Mouse (Mus musculus) macrophage (primary cell): ENCODE data around the gene Tspan31. TPM values are rescaled to one million over a fixed set of nuclear protein-coding genes. Genes with fewer than 3 reads are reported as not detected.

Experiments used
- H3K27ac ChIP-seq: fragments of 350-480 bp; formaldehyde crosslinking; 2 replicates; pipeline ENCODE4 v1.9.0; 2021
- H3K36me3 ChIP-seq: fragments of 350-480 bp; formaldehyde crosslinking; 2 replicates; pipeline ENCODE4 v1.9.0; 2021; ENCODE audit errors: inconsistent target
- H3K4me3 ChIP-seq: fragments of 350-480 bp; formaldehyde crosslinking; 2 replicates; pipeline ENCODE4 v1.9.0; 2021; ENCODE audit errors: inconsistent target
- H3K79me2 ChIP-seq: fragments of 350-480 bp; formaldehyde crosslinking; 2 replicates; pipeline ENCODE4 v1.9.0; 2021; ENCODE audit errors: inconsistent target
- WGBS: methylation state at CpG from one replicate; pipeline ENCODE4 v1.1.7; 2026; ENCODE audit warnings: inconsistent platforms; ENCODE audit not compliant: missing documents; 5-methylcytosine and 5-hydroxymethylcytosine counted together
- polyA plus RNA-seq: library from polyadenylated mRNA; stranded (reverse); fragments of 250-400 nt; gene quantifications from 3 replicates; pipeline ENCODE4 v1.2.4, GENCODE M21; 2018; ENCODE audit warnings: inconsistent platforms

Gene Tspan31
- polyA plus RNA-seq, 1 experiment from 2014 or later: 119 TPM

GRCm38 (mm10) chr10:127094382-127094802 is 24.3 kb upstream of the Tspan31 start:
- WGBS: 58% methylated on average over 7 of the region's 7 CpGs
- no peak overlapping the region for H3K27ac ChIP-seq
- H3K4me3 ChIP-seq: no peak overlapping the region
- H3K79me2 ChIP-seq: no peaks in the 10 kb centered on the region
- peaks cover 44% of the 10 kb centered on the region for H3K36me3 ChIP-seq

- 35% methylated on average over 2 of the region's 4 CpGs for whole genome bisulfite sequencing
- H3K4me3 ChIP-seq: no peak overlapping the region
- H3K27ac ChIP-seq: no peak overlapping the region
- peaks cover 28% of the 10 kb centered on the region for H3K36me3 ChIP-seq
- H3K79me2 ChIP-seq: no peaks in the 10 kb centered on the region
Observed at GRCm38 (mm10) chr10:127092742-127093141, 22.7 kb upstream of the Tspan31 start.

- no peak overlapping the region for H3K4me3 ChIP-seq
- H3K27ac ChIP-seq: no peak overlapping the region
- H3K36me3 ChIP-seq: peaks cover 20% of the 10 kb centered on the region
- no peaks in the 10 kb centered on the region for H3K79me2 ChIP-seq
- 93% methylated on average over 22 of the region's 51 CpGs for WGBS
Observed at GRCm38 (mm10) chr10:127091507-127092396, 21.7 kb upstream of the Tspan31 start.

- Histone ChIP-seq H3K79me2 (no peaks in the 10 kb centered on the region), H3K4me3 (no peak overlapping the region), H3K27ac (no peak overlapping the region), H3K36me3 (peaks cover 10% of the 10 kb centered on the region)
- 94% methylated on average over 54 of the region's 57 CpGs for WGBS
Observed at GRCm38 (mm10) chr10:127090560-127091411, 20.7 kb upstream of the Tspan31 start.

GRCm38 (mm10) chr10:127085633-127086032 is 15.6 kb upstream of the Tspan31 start:
- Histone ChIP-seq H3K79me2 (no peaks in the 10 kb centered on the region), H3K4me3 (no peak overlapping the region), H3K27ac (no peak overlapping the region), H3K36me3 (no peaks in the 10 kb centered on the region)
- WGBS: 87% methylated on average over 6 of the region's 6 CpGs

GRCm38 (mm10) chr10:127085052-127085451 is 15.0 kb upstream of the Tspan31 start:
- H3K4me3 ChIP-seq: no peak overlapping the region
- 96% methylated on average over 9 of the region's 9 CpGs for WGBS
- H3K36me3 ChIP-seq: no peaks in the 10 kb centered on the region
- no peak overlapping the region for H3K27ac ChIP-seq
- no peaks in the 10 kb centered on the region for H3K79me2 ChIP-seq

GRCm38 (mm10) chr10:127083915-127084306 is 13.8 kb upstream of the Tspan31 start:
- WGBS: 87% methylated on average over 5 of the region's 5 CpGs
- Histone ChIP-seq H3K27ac (no peak overlapping the region), H3K4me3 (no peak overlapping the region), H3K79me2 (no peaks in the 10 kb centered on the region), H3K36me3 (no peaks in the 10 kb centered on the region)

GRCm38 (mm10) chr10:127083292-127083914 is 13.3 kb upstream of the Tspan31 start:
- Histone ChIP-seq H3K27ac (no peak overlapping the region), H3K4me3 (no peak overlapping the region), H3K79me2 (no peaks in the 10 kb centered on the region), H3K36me3 (no peaks in the 10 kb centered on the region)
- 81% methylated on average over 7 of the region's 8 CpGs for WGBS

GRCm38 (mm10) chr10:127081996-127082620 is 12.0 kb upstream of the Tspan31 start:
- WGBS: 79% methylated on average over 8 of the region's 8 CpGs
- Histone ChIP-seq H3K36me3 (no peaks in the 10 kb centered on the region), H3K27ac (no peak overlapping the region), H3K4me3 (no peak overlapping the region), H3K79me2 (no peaks in the 10 kb centered on the region; the same call in 1 of the 2 replicates)

GRCm38 (mm10) chr10:127080901-127081780 is 11.1 kb upstream of the Tspan31 start:
- H3K36me3 ChIP-seq: no peaks in the 10 kb centered on the region
- 86% methylated on average over 38 of the region's 48 CpGs for WGBS
- no peak overlapping the region for H3K27ac ChIP-seq
- no peaks in the 10 kb centered on the region; the same call in 1 of the 2 replicates for H3K79me2 ChIP-seq
- H3K4me3 ChIP-seq: no peak overlapping the region

GRCm38 (mm10) chr10:127079665-127080391 is 9.8 kb upstream of the Tspan31 start:
- Histone ChIP-seq H3K79me2 (no peaks in the 10 kb centered on the region; the same call in 1 of the 2 replicates), H3K36me3 (no peaks in the 10 kb centered on the region), H3K27ac (no peak overlapping the region), H3K4me3 (no peak overlapping the region)
- WGBS: 95% methylated on average over 49 of the region's 70 CpGs

- H3K4me3 ChIP-seq: no peak overlapping the region
- H3K79me2 ChIP-seq: no peaks in the 10 kb centered on the region; the same call in 1 of the 2 replicates
- H3K27ac ChIP-seq: no peak overlapping the region
- H3K36me3 ChIP-seq: no peaks in the 10 kb centered on the region
- 84% methylated on average over 16 of the region's 49 CpGs for WGBS
Observed at GRCm38 (mm10) chr10:127078677-127079575, 8.9 kb upstream of the Tspan31 start.
